Mouse (Mus musculus) forebrain, embryonic 14.5 days (tissue): ENCODE measurements at regions not wholly inside any gene's neighbourhood (a gene's known extent, or its start where the extent isn't known, plus 50 kb on each side); places are given as distances from the start of the nearest gene placed in this dataset.

Experiments used
- ATAC-seq: fragments of 200-750 bp; cut with Nextera tagmentation; 2 replicates; pipeline ENCODE4 v1.8.0; 2017; ENCODE audit warnings: mild to moderate bottlenecking, moderate library complexity
- DNase-seq: peaks from one replicate; pipeline ENCODE4 v3.0.0-alpha.2; 2015; ENCODE audit warnings: low spot score
- H3K27ac ChIP-seq: fragments of 300-500 bp; sonication (generic); 2 replicates; pipeline ENCODE4 v1.5.1; 2014; ENCODE audit warnings: low read depth, mild to moderate bottlenecking, control low read depth, low read length, moderate library complexity
- H3K27me3 ChIP-seq: fragments of 300-500 bp; sonication (generic); replicated peaks from 2 replicates; pipeline ENCODE4 v1.6.1; 2014; ENCODE audit warnings: low read length, control low read depth, mixed read lengths; ENCODE audit not compliant: control insufficient read depth, insufficient read depth
- H3K36me3 ChIP-seq: fragments of 300-500 bp; sonication (generic); 2 replicates; pipeline ENCODE4 v1.6.1; 2014; ENCODE audit warnings: low read length, control low read depth; ENCODE audit not compliant: control insufficient read depth, insufficient read depth
- H3K4me1 ChIP-seq: fragments of 300-500 bp; sonication (generic); 2 replicates; pipeline ENCODE4 v1.6.1; 2014; ENCODE audit warnings: antibody characterized with exemption, low read length, control low read depth; ENCODE audit not compliant: control insufficient read depth, insufficient read depth
- H3K4me2 ChIP-seq: fragments of 300-500 bp; sonication (generic); 2 replicates; pipeline ENCODE4 v1.6.1; 2014; ENCODE audit warnings: mild to moderate bottlenecking, control low read depth, low read length
- H3K4me3 ChIP-seq: fragments of 300-500 bp; sonication (generic); 2 replicates; pipeline ENCODE4 v1.5.1; 2014; ENCODE audit warnings: low read depth, low read length, control low read depth
- H3K9ac ChIP-seq: fragments of 300-500 bp; sonication (generic); 2 replicates; pipeline ENCODE4 v1.6.1; 2014; ENCODE audit warnings: mild to moderate bottlenecking, low read length, control low read depth, moderate library complexity
- H3K9me3 ChIP-seq: fragments of 300-500 bp; sonication (generic); replicated peaks from 2 replicates; pipeline ENCODE4 v1.6.1; 2016; ENCODE audit warnings: low read length, control low read depth, mixed read lengths; ENCODE audit not compliant: control insufficient read depth
- WGBS: fragments of 180-500 bp; shearing (Covaris S2); extraction: QIAGEN DNeasy Blood & Tissue Kit; methylation state at CpG from one replicate; pipeline ENCODE4 v1.1.7; 2014; 5-methylcytosine and 5-hydroxymethylcytosine counted together

DNA sequence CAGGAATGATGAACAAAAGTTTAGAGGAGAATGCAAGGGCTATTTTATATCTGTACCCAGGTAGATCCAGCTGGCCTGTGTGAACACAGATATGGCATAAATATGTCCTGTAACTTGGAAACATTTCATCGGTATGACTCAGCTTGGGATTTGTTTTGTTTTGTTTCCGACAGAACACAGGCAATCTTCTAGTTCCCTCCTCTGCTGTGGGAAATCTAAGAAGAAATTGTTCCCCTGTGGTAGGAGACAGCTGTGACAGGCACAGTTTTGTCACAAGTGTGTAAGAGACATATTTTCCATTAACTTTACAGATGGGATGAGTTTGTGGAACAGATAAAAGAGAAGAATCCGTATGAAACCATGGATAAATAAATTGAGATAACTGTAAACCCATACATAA, 687.0 kb downstream of the Tpm3-rs7 start:
- H3K36me3 ChIP-seq: no peaks in the 10 kb centered on the region
- DNase-seq: no peak
- H3K4me2 ChIP-seq: no peak overlapping the region
- H3K27ac ChIP-seq: no peak overlapping the region
- no peak for ATAC-seq
- H3K9ac ChIP-seq: no peak overlapping the region
- H3K4me1 ChIP-seq: no peaks in the 10 kb centered on the region
- WGBS: 90% methylated on average over 3 of the region's 3 CpGs
- no peak overlapping the region for H3K4me3 ChIP-seq
- no peaks in the 10 kb centered on the region for H3K9me3 ChIP-seq
- H3K27me3 ChIP-seq: no peaks in the 10 kb centered on the region

- Histone ChIP-seq H3K4me2 (no peak overlapping the region), H3K27me3 (no peaks in the 10 kb centered on the region), H3K27ac (no peak overlapping the region), H3K9ac (no peak overlapping the region), H3K4me1 (no peaks in the 10 kb centered on the region), H3K4me3 (no peak overlapping the region), H3K36me3 (no peaks in the 10 kb centered on the region), H3K9me3 (no peaks in the 10 kb centered on the region)
- no peak for ATAC-seq
- no peak for DNase-seq
- WGBS: 90% methylated on average over 1 of the region's 1 CpGs
These were observed 688.0 kb downstream of the Tpm3-rs7 start for GRCm38 (mm10) chr14:114002420-114002819.

DNA sequence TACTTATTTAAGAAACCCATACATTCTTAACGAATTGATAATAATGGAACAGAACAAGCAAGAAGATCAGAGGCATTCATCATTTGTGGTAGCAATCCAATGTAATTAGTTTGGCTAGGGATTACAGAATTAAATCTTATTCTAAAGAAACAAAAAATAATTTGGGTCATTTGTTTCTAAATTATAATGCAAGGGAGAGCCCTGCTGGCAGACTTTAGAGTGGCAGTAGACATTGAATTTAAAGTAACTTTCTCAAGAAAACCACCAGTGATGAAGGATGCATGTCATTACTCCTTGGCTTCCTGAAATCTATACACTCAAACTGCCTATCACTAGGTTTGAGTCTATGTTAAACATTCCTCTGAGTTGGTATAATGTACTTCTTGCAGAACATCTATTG, 722.7 kb downstream of the Tpm3-rs7 start:
- Histone ChIP-seq H3K4me1 (no peaks in the 10 kb centered on the region), H3K27me3 (no peaks in the 10 kb centered on the region), H3K36me3 (no peaks in the 10 kb centered on the region), H3K27ac (no peak overlapping the region), H3K9ac (no peak overlapping the region), H3K4me2 (no peak overlapping the region), H3K9me3 (no peaks in the 10 kb centered on the region), H3K4me3 (no peak overlapping the region)
- ATAC-seq (no peak), DNase-seq (peak; percentile 29)
- 49% methylated on average over 1 of the region's 1 CpGs for WGBS

GRCm38 (mm10) chr14:114038611-114039312, 724.4 kb downstream of the Tpm3-rs7 start:
- no peak overlapping the region for H3K27ac ChIP-seq
- WGBS: 52% methylated on average over 3 of the region's 3 CpGs
- no peak overlapping the region for H3K4me3 ChIP-seq
- H3K27me3 ChIP-seq: no peaks in the 10 kb centered on the region
- H3K4me2 ChIP-seq: no peak overlapping the region
- no peak overlapping the region for H3K9ac ChIP-seq
- DNase-seq (no peak), ATAC-seq (no peak)
- H3K4me1 ChIP-seq: no peaks in the 10 kb centered on the region
- no peaks in the 10 kb centered on the region for H3K36me3 ChIP-seq
- H3K9me3 ChIP-seq: no peaks in the 10 kb centered on the region

- H3K4me3 ChIP-seq: no peak overlapping the region
- H3K27ac ChIP-seq: no peak overlapping the region
- H3K27me3 ChIP-seq: no peaks in the 10 kb centered on the region
- H3K4me2 ChIP-seq: no peak overlapping the region
- H3K4me1 ChIP-seq: no peaks in the 10 kb centered on the region
- WGBS: 43% methylated on average over 5 of the region's 5 CpGs
- H3K9me3 ChIP-seq: no peaks in the 10 kb centered on the region
- H3K36me3 ChIP-seq: no peaks in the 10 kb centered on the region
- H3K9ac ChIP-seq: no peak overlapping the region
- DNase-seq (peak; percentile 76), ATAC-seq (peak; percentile 85)
These were observed 739.3 kb downstream of the Tpm3-rs7 start for GRCm38 (mm10) chr14:114053558-114054235.

GRCm38 (mm10) chr14:114061347-114061746, 746.9 kb downstream of the Tpm3-rs7 start:
- Histone ChIP-seq H3K27ac (no peak overlapping the region), H3K9ac (no peak overlapping the region), H3K4me2 (no peak overlapping the region), H3K27me3 (no peaks in the 10 kb centered on the region), H3K4me3 (no peak overlapping the region), H3K9me3 (no peaks in the 10 kb centered on the region), H3K36me3 (no peaks in the 10 kb centered on the region), H3K4me1 (no peaks in the 10 kb centered on the region)
- DNase-seq (no peak), ATAC-seq (peak; percentile 37; the same call in 1 of the 2 replicates)
- 48% methylated on average over 2 of the region's 2 CpGs for WGBS

DNA sequence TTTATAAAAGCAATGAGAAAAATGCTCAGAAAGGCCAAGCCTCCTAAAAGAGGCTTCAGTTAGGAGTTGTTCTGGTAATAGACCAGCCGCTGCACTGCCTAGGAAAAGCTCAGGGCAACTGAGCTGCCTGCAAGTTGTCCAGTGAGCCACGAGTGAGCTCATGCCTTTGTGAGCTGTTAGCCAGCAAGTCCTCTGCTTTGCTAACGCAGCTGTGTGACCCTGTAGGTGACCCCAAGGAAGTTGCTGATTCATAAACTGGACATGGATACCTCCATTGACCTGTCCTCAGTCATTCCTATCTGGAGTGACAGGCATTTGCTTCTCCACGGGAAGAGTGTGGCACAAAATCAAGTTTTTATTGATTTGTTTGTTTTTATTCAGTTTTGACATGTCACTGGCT, 748.2 kb downstream of the Tpm3-rs7 start:
- Histone ChIP-seq H3K4me2 (no peak overlapping the region), H3K4me1 (no peaks in the 10 kb centered on the region), H3K4me3 (no peak overlapping the region), H3K27me3 (no peaks in the 10 kb centered on the region), H3K9ac (no peak overlapping the region), H3K36me3 (no peaks in the 10 kb centered on the region), H3K9me3 (no peaks in the 10 kb centered on the region), H3K27ac (no peak overlapping the region)
- ATAC-seq (no peak), DNase-seq (no peak)
- WGBS: 35% methylated on average over 4 of the region's 4 CpGs

GRCm38 (mm10) chr14:114073236-114073635, 758.8 kb downstream of the Tpm3-rs7 start:
- Histone ChIP-seq H3K4me1 (no peaks in the 10 kb centered on the region), H3K4me2 (no peak overlapping the region), H3K36me3 (no peaks in the 10 kb centered on the region), H3K9me3 (no peaks in the 10 kb centered on the region), H3K27me3 (no peaks in the 10 kb centered on the region), H3K27ac (no peak overlapping the region), H3K9ac (no peak overlapping the region), H3K4me3 (no peak overlapping the region)
- 73% methylated on average over 2 of the region's 2 CpGs for WGBS
- DNase-seq (no peak), ATAC-seq (no peak)

DNA sequence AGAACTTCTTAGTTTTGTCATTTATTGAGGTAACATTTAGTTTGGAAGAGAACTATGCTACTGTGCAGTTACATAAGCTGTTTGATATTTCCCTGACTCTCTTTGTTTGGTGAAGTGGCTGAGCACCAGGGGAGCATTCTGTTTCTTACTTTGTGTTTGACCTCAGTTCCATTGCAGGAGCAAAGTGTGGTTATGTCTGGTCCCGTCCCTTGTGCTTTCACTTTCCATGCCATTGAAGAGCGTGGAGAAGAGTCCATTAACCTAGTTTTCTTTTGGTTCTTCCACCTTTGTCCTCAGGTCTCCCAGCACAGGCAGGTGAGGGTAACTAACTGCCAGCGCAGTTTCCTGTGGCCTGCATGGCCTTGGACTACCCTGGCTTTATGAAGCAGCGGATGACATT, 759.6 kb downstream of the Tpm3-rs7 start:
- no peaks in the 10 kb centered on the region for H3K27me3 ChIP-seq
- no peak overlapping the region for H3K27ac ChIP-seq
- WGBS: 83% methylated on average over 4 of the region's 4 CpGs
- ATAC-seq (no peak), DNase-seq (no peak)
- H3K4me2 ChIP-seq: no peak overlapping the region
- no peaks in the 10 kb centered on the region for H3K36me3 ChIP-seq
- H3K9me3 ChIP-seq: no peaks in the 10 kb centered on the region
- H3K4me1 ChIP-seq: no peaks in the 10 kb centered on the region
- H3K9ac ChIP-seq: no peak overlapping the region
- no peak overlapping the region for H3K4me3 ChIP-seq
